Mouse (Mus musculus) E14TG2a.4 (cell line): ENCODE measurements around the gene Med29.

Source experiments
- CTCF ChIP-seq: conservative IDR thresholded peaks from 2 replicates; pipeline ENCODE4 v1.5.1; 2014; ENCODE audit warnings: low read length
- NANOG ChIP-seq: IDR thresholded peaks from 2 replicates; pipeline ENCODE4 v1.6.1; 2014; ENCODE audit warnings: borderline replicate concordance, low read length, mixed read lengths
- POU5F1 ChIP-seq: IDR thresholded peaks from 2 replicates; pipeline ENCODE4 v1.6.1; 2014; ENCODE audit warnings: low read length, borderline replicate concordance

DNA sequence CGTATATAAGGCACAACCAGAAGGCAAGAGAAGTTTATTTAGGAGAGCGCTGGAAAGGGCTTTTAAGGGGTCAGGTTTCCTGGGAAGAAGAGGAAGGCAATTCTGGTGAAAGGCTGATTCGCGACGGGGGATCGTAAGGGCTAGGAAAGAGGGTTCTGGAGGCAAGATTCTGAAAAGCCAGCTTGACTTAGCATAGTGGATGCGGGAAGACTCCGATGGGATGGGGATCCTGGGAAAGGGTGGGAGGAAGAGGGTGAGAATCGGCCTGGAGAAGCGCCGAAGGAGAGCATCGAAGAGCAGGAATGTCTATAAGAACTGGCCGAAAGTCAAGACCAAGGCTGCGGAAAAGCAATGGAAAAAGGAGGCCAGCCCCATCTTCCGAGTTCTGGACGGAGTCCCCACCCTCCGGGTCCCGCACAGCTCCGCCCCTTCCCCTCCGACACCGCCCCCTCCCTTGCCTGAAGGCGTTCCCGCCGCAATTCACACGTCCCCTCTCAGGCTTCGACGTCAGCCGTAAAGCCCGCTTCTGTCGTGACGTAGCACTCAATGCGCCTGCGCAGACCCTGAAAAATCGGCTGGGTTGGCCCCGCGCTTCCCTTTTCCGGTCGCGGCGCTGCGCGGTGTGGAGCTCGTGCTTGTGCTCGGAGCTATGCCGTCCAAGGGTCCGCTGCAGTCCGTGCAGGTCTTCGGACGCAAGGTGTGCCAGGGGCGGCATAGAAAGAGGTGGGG is 42.2 kb downstream of the Med29 start, which contains the start of gene Rps16:
- no peak for TF ChIP-seq CTCF
- no peak for TF ChIP-seq NANOG
- no peak for TF ChIP-seq POU5F1
